Mouse (Mus musculus) liver, adult 2 months (tissue): ENCODE measurements around the gene Fgd6.

ENCODE experiments used
- CTCF ChIP-seq: fragments of 200-500 bp; IDR thresholded peaks from 2 replicates; pipeline ENCODE4 v1.5.1; 2011; ENCODE audit warnings: low read depth, low read length, control low read depth
- POLR2A ChIP-seq: fragments of 200-500 bp; IDR thresholded peaks from 2 replicates; pipeline ENCODE4 v1.6.1; 2011; ENCODE audit warnings: low read length, control low read depth; ENCODE audit not compliant: insufficient read depth; ENCODE audit errors: extremely low read depth

- no peak for TF ChIP-seq CTCF
- no peak for TF ChIP-seq POLR2A
Observed at GRCm38 (mm10) chr10:94144581-94144980, 108.8 kb downstream of the Fgd6 start.
